Mouse (Mus musculus): ENCODE measurements at regions not wholly inside any gene's neighbourhood (a gene's known extent, or its start where the extent isn't known, plus 50 kb on each side); places are given as distances from the start of the nearest gene placed in this dataset.
A peak's percentile ranks its signal among the peaks of the same experiment; 100 is the strongest.

- no peaks in the 10 kb centered on the region for H3K36me3 ChIP-seq (ENCODE audit: control insufficient read depth, insufficient read depth, low read length)
Observed at GRCm38 (mm10) chr12:10514278-10514677, 123.7 kb downstream of the Rdh14 start.

GRCm38 (mm10) chr12:10524509-10525286 is 134.1 kb downstream of the Rdh14 start:
- no peak for ATAC-seq (ENCODE audit: low read depth)
- no peak for DNase-seq (ENCODE audit: low spot score)
- Histone ChIP-seq H3K27me3 (replicated peaks; ENCODE audit: control insufficient read depth, insufficient read depth, low read length) (no peaks in the 10 kb centered on the region), H3K4me3 (ENCODE audit: low read depth, low read length) (no peak overlapping the region), H3K9me3 (ENCODE audit: control insufficient read depth, low read length) (no peaks in the 10 kb centered on the region), H3K4me2 (ENCODE audit: low read depth, low read length) (no peak overlapping the region), H3K36me3 (ENCODE audit: control insufficient read depth, insufficient read depth, low read length) (no peaks in the 10 kb centered on the region), H3K9ac (ENCODE audit: low read depth, low read length) (no peak overlapping the region), H3K4me1 (ENCODE audit: control insufficient read depth, insufficient read depth, low read length) (no peaks in the 10 kb centered on the region), H3K27ac (replicated peaks; ENCODE audit: low read depth, low read length) (no peak overlapping the region)
- WGBS = 67% methylated on average over 7 of the region's 7 CpGs

More at GRCm38 (mm10) chr12:10514278-10514677, 123.7 kb downstream of the Rdh14 start:
- 62% methylated on average over 8 of the region's 8 CpGs for WGBS
- DNase-seq (ENCODE audit: low spot score) = peak; percentile 68
- H3K27ac ChIP-seq (replicated peaks; ENCODE audit: low read depth, low read length) = no peak overlapping the region
- no peak overlapping the region for H3K4me2 ChIP-seq (ENCODE audit: low read depth, low read length)
- peak; percentile 70 for ATAC-seq (ENCODE audit: low read depth)
- H3K9me3 ChIP-seq (ENCODE audit: control insufficient read depth, low read length) = no peaks in the 10 kb centered on the region
- H3K4me3 ChIP-seq (ENCODE audit: low read depth, low read length) = no peak overlapping the region
- no peak overlapping the region for H3K9ac ChIP-seq (ENCODE audit: low read depth, low read length)
- H3K27me3 ChIP-seq (replicated peaks; ENCODE audit: control insufficient read depth, insufficient read depth, low read length) = no peaks in the 10 kb centered on the region
- H3K4me1 ChIP-seq (ENCODE audit: control insufficient read depth, insufficient read depth, low read length) = no peaks in the 10 kb centered on the region

GRCm38 (mm10) chr12:10525934-10526333 is 135.4 kb downstream of the Rdh14 start:
- DNase-seq (ENCODE audit: low spot score) (no peak), ATAC-seq (ENCODE audit: low read depth) (no peak)
- H3K9me3 ChIP-seq (ENCODE audit: control insufficient read depth, low read length) = no peaks in the 10 kb centered on the region
- no peaks in the 10 kb centered on the region for H3K36me3 ChIP-seq (ENCODE audit: control insufficient read depth, insufficient read depth, low read length)
- no peaks in the 10 kb centered on the region for H3K4me1 ChIP-seq (ENCODE audit: control insufficient read depth, insufficient read depth, low read length)
- no peak overlapping the region for H3K4me3 ChIP-seq (ENCODE audit: low read depth, low read length)
- H3K9ac ChIP-seq (ENCODE audit: low read depth, low read length) = no peak overlapping the region
- H3K4me2 ChIP-seq (ENCODE audit: low read depth, low read length) = no peak overlapping the region
- 77% methylated on average over 4 of the region's 4 CpGs for WGBS
- H3K27ac ChIP-seq (replicated peaks; ENCODE audit: low read depth, low read length) = no peak overlapping the region
- H3K27me3 ChIP-seq (replicated peaks; ENCODE audit: control insufficient read depth, insufficient read depth, low read length) = no peaks in the 10 kb centered on the region

GRCm38 (mm10) chr12:10529077-10529476 is 138.5 kb downstream of the Rdh14 start:
- ATAC-seq (ENCODE audit: low read depth) (no peak), DNase-seq (ENCODE audit: low spot score) (no peak)
- no peak overlapping the region for H3K4me2 ChIP-seq (ENCODE audit: low read depth, low read length)
- no peaks in the 10 kb centered on the region for H3K4me1 ChIP-seq (ENCODE audit: control insufficient read depth, insufficient read depth, low read length)
- no peak overlapping the region for H3K4me3 ChIP-seq (ENCODE audit: low read depth, low read length)
- H3K9me3 ChIP-seq (ENCODE audit: control insufficient read depth, low read length) = no peaks in the 10 kb centered on the region
- 89% methylated on average over 2 of the region's 2 CpGs for WGBS
- H3K27ac ChIP-seq (replicated peaks; ENCODE audit: low read depth, low read length) = no peak overlapping the region
- H3K9ac ChIP-seq (ENCODE audit: low read depth, low read length) = no peak overlapping the region
- no peaks in the 10 kb centered on the region for H3K27me3 ChIP-seq (replicated peaks; ENCODE audit: control insufficient read depth, insufficient read depth, low read length)
- no peaks in the 10 kb centered on the region for H3K36me3 ChIP-seq (ENCODE audit: control insufficient read depth, insufficient read depth, low read length)

- no peak overlapping the region for H3K9ac ChIP-seq (ENCODE audit: low read depth, low read length)
- DNase-seq (ENCODE audit: low spot score) (peak; percentile 57), ATAC-seq (ENCODE audit: low read depth) (no peak)
- no peaks in the 10 kb centered on the region for H3K9me3 ChIP-seq (ENCODE audit: control insufficient read depth, low read length)
- WGBS = 65% methylated on average over 3 of the region's 3 CpGs
- H3K4me3 ChIP-seq (ENCODE audit: low read depth, low read length) = no peak overlapping the region
- H3K36me3 ChIP-seq (ENCODE audit: control insufficient read depth, insufficient read depth, low read length) = no peaks in the 10 kb centered on the region
- H3K4me1 ChIP-seq (ENCODE audit: control insufficient read depth, insufficient read depth, low read length) = no peaks in the 10 kb centered on the region
- no peak overlapping the region for H3K27ac ChIP-seq (replicated peaks; ENCODE audit: low read depth, low read length)
- H3K27me3 ChIP-seq (replicated peaks; ENCODE audit: control insufficient read depth, insufficient read depth, low read length) = no peaks in the 10 kb centered on the region
- H3K4me2 ChIP-seq (ENCODE audit: low read depth, low read length) = no peak overlapping the region
Observed at GRCm38 (mm10) chr12:10530996-10531395, 140.4 kb downstream of the Rdh14 start.

GRCm38 (mm10) chr12:10533971-10534370 is 143.4 kb downstream of the Rdh14 start:
- Histone ChIP-seq H3K4me3 (ENCODE audit: low read depth, low read length) (no peak overlapping the region), H3K4me2 (ENCODE audit: low read depth, low read length) (no peak overlapping the region), H3K27ac (replicated peaks; ENCODE audit: low read depth, low read length) (no peak overlapping the region), H3K9me3 (ENCODE audit: control insufficient read depth, low read length) (no peaks in the 10 kb centered on the region), H3K27me3 (replicated peaks; ENCODE audit: control insufficient read depth, insufficient read depth, low read length) (0 out of 2 replicates have a peak, but pooled peaks cover 4% of the 10 kb centered on the region), H3K4me1 (ENCODE audit: control insufficient read depth, insufficient read depth, low read length) (no peaks in the 10 kb centered on the region), H3K9ac (ENCODE audit: low read depth, low read length) (no peak overlapping the region), H3K36me3 (ENCODE audit: control insufficient read depth, insufficient read depth, low read length) (no peaks in the 10 kb centered on the region)
- 85% methylated on average over 6 of the region's 6 CpGs for WGBS
- no peak for ATAC-seq (ENCODE audit: low read depth)
- no peak for DNase-seq (ENCODE audit: low spot score)

GRCm38 (mm10) chr12:10536239-10536638 is 145.7 kb downstream of the Rdh14 start:
- H3K27me3 ChIP-seq (replicated peaks; ENCODE audit: control insufficient read depth, insufficient read depth, low read length) = 0 out of 2 replicates have a peak, but pooled peaks cover 4% of the 10 kb centered on the region
- H3K9me3 ChIP-seq (ENCODE audit: control insufficient read depth, low read length) = no peaks in the 10 kb centered on the region
- no peak for ATAC-seq (ENCODE audit: low read depth)
- H3K9ac ChIP-seq (ENCODE audit: low read depth, low read length) = no peak overlapping the region
- H3K4me3 ChIP-seq (ENCODE audit: low read depth, low read length) = no peak overlapping the region
- no peaks in the 10 kb centered on the region for H3K4me1 ChIP-seq (ENCODE audit: control insufficient read depth, insufficient read depth, low read length)
- no peak for DNase-seq (ENCODE audit: low spot score)
- H3K27ac ChIP-seq (replicated peaks; ENCODE audit: low read depth, low read length) = no peak overlapping the region
- H3K4me2 ChIP-seq (ENCODE audit: low read depth, low read length) = no peak overlapping the region
- H3K36me3 ChIP-seq (ENCODE audit: control insufficient read depth, insufficient read depth, low read length) = no peaks in the 10 kb centered on the region
- 79% methylated on average over 12 of the region's 12 CpGs for WGBS

GRCm38 (mm10) chr12:10537069-10537468 is 146.5 kb downstream of the Rdh14 start:
- ATAC-seq (ENCODE audit: low read depth) (0 out of 2 replicates have a peak, but pooled peaks have one; percentile 50), DNase-seq (ENCODE audit: low spot score) (peak; percentile 77)
- WGBS = under 1% methylated on average over 4 of the region's 4 CpGs
- no peak overlapping the region for H3K4me2 ChIP-seq (ENCODE audit: low read depth, low read length)
- H3K36me3 ChIP-seq (ENCODE audit: control insufficient read depth, insufficient read depth, low read length) = no peaks in the 10 kb centered on the region
- no peak overlapping the region for H3K27ac ChIP-seq (replicated peaks; ENCODE audit: low read depth, low read length)
- H3K9ac ChIP-seq (ENCODE audit: low read depth, low read length) = no peak overlapping the region
- no peak overlapping the region for H3K4me3 ChIP-seq (ENCODE audit: low read depth, low read length)
- 0 out of 2 replicates have a peak, but pooled peaks cover 4% of the 10 kb centered on the region for H3K27me3 ChIP-seq (replicated peaks; ENCODE audit: control insufficient read depth, insufficient read depth, low read length)
- H3K9me3 ChIP-seq (ENCODE audit: control insufficient read depth, low read length) = no peaks in the 10 kb centered on the region
- H3K4me1 ChIP-seq (ENCODE audit: control insufficient read depth, insufficient read depth, low read length) = no peaks in the 10 kb centered on the region

All from embryonic facial prominence, embryonic 14.5 days (tissue).